Mouse (Mus musculus) kidney, adult 2 months (tissue): ENCODE data around the gene Ropn1l.

Source experiments
- CTCF ChIP-seq: fragments of 200-500 bp; conservative IDR thresholded peaks from 2 replicates; pipeline ENCODE4 v1.5.1; 2011; ENCODE audit warnings: low read depth, mild to moderate bottlenecking, control low read depth, low read length, moderate library complexity, mixed read lengths; ENCODE audit not compliant: insufficient read depth, insufficient read length
- POLR2A ChIP-seq: fragments of 200-500 bp; IDR thresholded peaks from one replicate; pipeline ENCODE4 v1.6.1; 2011; ENCODE audit warnings: low read depth, low read length, control low read depth

- no peak for TF ChIP-seq CTCF
- TF ChIP-seq POLR2A: no peak
Measured at GRCm38 (mm10) chr15:31414179-31414898, 39.2 kb downstream of the Ropn1l start.
